Mouse (Mus musculus) brain, embryonic 14.5 days (tissue): ENCODE results near the gene Urgcp.

Experiments
- CTCF ChIP-seq: fragments of 200-500 bp; IDR thresholded peaks from 2 replicates; pipeline ENCODE4 v1.5.1; 2012; ENCODE audit warnings: inconsistent platforms, mild to moderate bottlenecking, moderate library complexity, borderline replicate concordance; ENCODE audit not compliant: insufficient read depth, insufficient read length; ENCODE audit errors: extremely low read depth
- POLR2A ChIP-seq: fragments of 200-500 bp; IDR thresholded peaks from 2 replicates; pipeline ENCODE4 v1.6.1; 2012; ENCODE audit warnings: mild to moderate bottlenecking, inconsistent platforms, borderline replicate concordance; ENCODE audit not compliant: poor library complexity, insufficient read depth, insufficient read length, severe bottlenecking; ENCODE audit errors: extremely low read depth

- TF ChIP-seq CTCF (no peak), POLR2A (peak; percentile 99)
Measured at GRCm38 (mm10) chr11:5707530-5708353, 54.4 kb downstream of the Urgcp start.
